Mouse (Mus musculus): ENCODE results near the gene Hoxc6. TPM values are rescaled to one million over a fixed set of nuclear protein-coding genes. Genes with fewer than 3 reads are reported as not detected.

The Hoxc6 gene
- polyA plus RNA-seq, 2 experiments, result 0.06 TPM; not detected in 1

GRCm38 (mm10) chr15:103021544-103021943 lies 23.5 kb downstream of the Hoxc6 start:
- DNase-seq (ENCODE audit: low read depth in 3 of 3, low spot score in 3 of 3) (no peak), ATAC-seq (ENCODE audit: insufficient read depth) (no peak)
- Histone ChIP-seq H3K9ac (replicated peaks) (no peak overlapping the region), H3K4me1 (replicated peaks; ENCODE audit: control insufficient read depth in 2 of 2, insufficient read depth in 2 of 2, low read length in 1 of 2) (no peaks in the 10 kb centered on the region), H3K4me3 (ENCODE audit: insufficient read depth in 1 of 2, low read depth in 2 of 2, low read length in 2 of 2) (no peak overlapping the region), H3K9me3 (ENCODE audit: control insufficient read depth, low read length) (no peaks in the 10 kb centered on the region), H3K27ac (no peak overlapping the region), H3K4me2 (ENCODE audit: low read depth) (no peak overlapping the region), H3K36me3 (replicated peaks; ENCODE audit: control insufficient read depth, insufficient read depth, low read depth) (no peaks in the 10 kb centered on the region), H3K27me3 (ENCODE audit: control insufficient read depth, insufficient read depth, low read length) (peaks cover 85% of the 10 kb centered on the region)
- WGBS (ENCODE audit: insufficient replicate concordance), result 9% methylated on average over 8 of the region's 8 CpGs
- TF ChIP-seq CTCF (IDR thresholded peaks at IDR 0.05; ENCODE audit: low read depth), result no peak
- TF ChIP-seq EP300 (IDR thresholded peaks at IDR 0.05; ENCODE audit: low read depth), result no peak

- no peak for TF ChIP-seq CTCF (IDR thresholded peaks at IDR 0.05; ENCODE audit: low read depth)
- TF ChIP-seq EP300 (IDR thresholded peaks at IDR 0.05; ENCODE audit: low read depth), result no peak
- H3K27ac ChIP-seq, result no peak overlapping the region
- H3K9ac ChIP-seq (replicated peaks), result no peak overlapping the region
- H3K27me3 ChIP-seq (ENCODE audit: control insufficient read depth, insufficient read depth, low read length), result peaks cover 87% of the 10 kb centered on the region
- DNase-seq (ENCODE audit: low read depth in 3 of 3, low spot score in 3 of 3), result no peak
- no peaks in the 10 kb centered on the region for H3K4me1 ChIP-seq (replicated peaks; ENCODE audit: control insufficient read depth in 2 of 2, insufficient read depth in 2 of 2, low read length in 1 of 2)
- no peak overlapping the region for H3K4me3 ChIP-seq (ENCODE audit: insufficient read depth in 1 of 2, low read depth in 2 of 2, low read length in 2 of 2)
- WGBS (ENCODE audit: insufficient replicate concordance), result 4% methylated on average over 2 of the region's 2 CpGs
- H3K36me3 ChIP-seq (replicated peaks; ENCODE audit: control insufficient read depth, insufficient read depth, low read depth), result no peaks in the 10 kb centered on the region
- ATAC-seq (ENCODE audit: insufficient read depth), result no peak
- no peaks in the 10 kb centered on the region for H3K9me3 ChIP-seq (ENCODE audit: control insufficient read depth, low read length)
- H3K4me2 ChIP-seq (ENCODE audit: low read depth), result no peak overlapping the region
Measured at GRCm38 (mm10) chr15:103024131-103024530, 26.1 kb downstream of the Hoxc6 start.

GRCm38 (mm10) chr15:103027266-103028235 lies 29.5 kb downstream of the Hoxc6 start:
- H3K9me3 ChIP-seq (ENCODE audit: control insufficient read depth, low read length), result no peaks in the 10 kb centered on the region
- H3K27ac ChIP-seq, result no peak overlapping the region
- TF ChIP-seq CTCF (IDR thresholded peaks at IDR 0.05; ENCODE audit: low read depth) (no peak), EP300 (IDR thresholded peaks at IDR 0.05; ENCODE audit: low read depth) (no peak)
- no peak overlapping the region for H3K4me2 ChIP-seq (ENCODE audit: low read depth)
- no peak overlapping the region for H3K4me3 ChIP-seq (ENCODE audit: insufficient read depth in 1 of 2, low read depth in 2 of 2, low read length in 2 of 2)
- ATAC-seq (ENCODE audit: insufficient read depth), result no peak
- no peak overlapping the region for H3K9ac ChIP-seq (replicated peaks)
- H3K36me3 ChIP-seq (replicated peaks; ENCODE audit: control insufficient read depth, insufficient read depth, low read depth), result no peaks in the 10 kb centered on the region
- H3K4me1 ChIP-seq (replicated peaks; ENCODE audit: control insufficient read depth in 2 of 2, insufficient read depth in 2 of 2, low read length in 1 of 2), result no peaks in the 10 kb centered on the region
- peaks cover 77% of the 10 kb centered on the region for H3K27me3 ChIP-seq (ENCODE audit: control insufficient read depth, insufficient read depth, low read length)
- no peak for DNase-seq (ENCODE audit: low read depth in 3 of 3, low spot score in 3 of 3)
- 4% methylated on average over 43 of the region's 43 CpGs for WGBS (ENCODE audit: insufficient replicate concordance)

GRCm38 (mm10) chr15:103028916-103029512 lies 31.0 kb downstream of the Hoxc6 start:
- TF ChIP-seq EP300 (IDR thresholded peaks at IDR 0.05; ENCODE audit: low read depth), result no peak
- no peak for TF ChIP-seq CTCF (IDR thresholded peaks at IDR 0.05; ENCODE audit: low read depth)
- Histone ChIP-seq H3K4me1 (replicated peaks; ENCODE audit: control insufficient read depth in 2 of 2, insufficient read depth in 2 of 2, low read length in 1 of 2) (no peaks in the 10 kb centered on the region), H3K36me3 (replicated peaks; ENCODE audit: control insufficient read depth, insufficient read depth, low read depth) (no peaks in the 10 kb centered on the region), H3K9me3 (ENCODE audit: control insufficient read depth, low read length) (no peaks in the 10 kb centered on the region), H3K4me3 (ENCODE audit: insufficient read depth in 1 of 2, low read depth in 2 of 2, low read length in 2 of 2) (no peak overlapping the region), H3K27ac (no peak overlapping the region), H3K9ac (replicated peaks) (no peak overlapping the region), H3K4me2 (ENCODE audit: low read depth) (no peak overlapping the region), H3K27me3 (ENCODE audit: control insufficient read depth, insufficient read depth, low read length) (peaks cover 83% of the 10 kb centered on the region)
- no peak for DNase-seq (ENCODE audit: low read depth in 3 of 3, low spot score in 3 of 3)
- ATAC-seq (ENCODE audit: insufficient read depth), result no peak
- 28% methylated on average over 9 of the region's 9 CpGs for WGBS (ENCODE audit: insufficient replicate concordance)

GRCm38 (mm10) chr15:103030142-103030541 lies 32.1 kb downstream of the Hoxc6 start:
- Histone ChIP-seq H3K4me3 (ENCODE audit: insufficient read depth in 1 of 2, low read depth in 2 of 2, low read length in 2 of 2) (no peak overlapping the region), H3K4me2 (ENCODE audit: low read depth) (no peak overlapping the region), H3K4me1 (replicated peaks; ENCODE audit: control insufficient read depth in 2 of 2, insufficient read depth in 2 of 2, low read length in 1 of 2) (no peaks in the 10 kb centered on the region), H3K36me3 (replicated peaks; ENCODE audit: control insufficient read depth, insufficient read depth, low read depth) (no peaks in the 10 kb centered on the region), H3K27ac (no peak overlapping the region), H3K27me3 (ENCODE audit: control insufficient read depth, insufficient read depth, low read length) (peaks cover 84% of the 10 kb centered on the region), H3K9me3 (ENCODE audit: control insufficient read depth, low read length) (no peaks in the 10 kb centered on the region), H3K9ac (replicated peaks) (no peak overlapping the region)
- DNase-seq (ENCODE audit: low read depth in 3 of 3, low spot score in 3 of 3) (no peak), ATAC-seq (ENCODE audit: insufficient read depth) (no peak)
- 11% methylated on average over 8 of the region's 8 CpGs for WGBS (ENCODE audit: insufficient replicate concordance)
- no peak for TF ChIP-seq CTCF (IDR thresholded peaks at IDR 0.05; ENCODE audit: low read depth)
- no peak for TF ChIP-seq EP300 (IDR thresholded peaks at IDR 0.05; ENCODE audit: low read depth)
